Mouse (Mus musculus): ENCODE measurements around the gene B430305J03Rik. TPM values are rescaled to one million over a fixed set of nuclear protein-coding genes. Genes with fewer than 3 reads are reported as not detected.

Gene B430305J03Rik
- not detected in 2 replicates for polyA plus RNA-seq (2015; fragmentation: Nextera tagmentation; extraction: Ambion mirVana)

GRCm38 (mm10) chr3:61365779-61366373 is at the start of gene B430305J03Rik:
B430305J03Rik (minus strand) TSS chr3:61365951.
- H3K27me3 ChIP-seq (replicated peaks; ENCODE audit: control insufficient read depth, insufficient read depth, low read length), result no peaks in the 10 kb centered on the region
- H3K4me1 ChIP-seq (ENCODE audit: control insufficient read depth, insufficient read depth, low read depth, low read length), result peaks cover 16% of the 10 kb centered on the region
- ATAC-seq, result no peak
- H3K27ac ChIP-seq (ENCODE audit: low read depth, low read length), result peak within 1 kb of the TSS; percentile 92
- H3K9ac ChIP-seq (ENCODE audit: low read depth, low read length), result peak within 1 kb of the TSS; percentile 93
- no peaks in the 10 kb centered on the region for H3K9me3 ChIP-seq (ENCODE audit: control insufficient read depth, low read length)
- H3K4me2 ChIP-seq (ENCODE audit: low read length), result peak within 1 kb of the TSS; percentile 97
- 1% methylated on average over 10 of the region's 10 CpGs for WGBS
- H3K36me3 ChIP-seq (ENCODE audit: control insufficient read depth, insufficient read depth, low read length), result no peaks in the 10 kb centered on the region
- peak within 1 kb of the TSS; percentile 97 for H3K4me3 ChIP-seq (ENCODE audit: low read length)

DNA sequence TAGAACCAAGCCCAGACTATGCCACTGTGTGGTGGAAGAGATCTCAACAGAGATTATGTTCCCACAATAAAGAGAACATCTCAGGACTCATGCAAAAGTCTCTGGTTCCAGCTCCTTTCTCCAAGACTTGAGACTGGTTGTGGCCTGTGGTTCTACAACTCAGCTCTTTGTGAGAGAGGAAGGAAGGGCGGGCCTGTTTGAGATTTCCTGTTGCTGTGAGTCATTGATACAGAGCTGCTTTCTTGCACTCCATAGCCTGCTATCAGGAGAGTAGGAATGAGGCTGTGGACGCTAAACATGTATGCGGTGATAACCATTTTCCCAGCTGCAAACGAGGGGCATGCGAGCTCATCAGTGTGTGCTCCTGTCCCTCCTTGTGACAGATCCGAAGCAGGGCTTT is 43.9 kb upstream of the B430305J03Rik start:
- WGBS, result 90% methylated on average over 6 of the region's 6 CpGs
- no peaks in the 10 kb centered on the region for H3K36me3 ChIP-seq (ENCODE audit: control insufficient read depth, insufficient read depth, low read length)
- H3K9me3 ChIP-seq (ENCODE audit: control insufficient read depth, low read length), result no peaks in the 10 kb centered on the region

DNA sequence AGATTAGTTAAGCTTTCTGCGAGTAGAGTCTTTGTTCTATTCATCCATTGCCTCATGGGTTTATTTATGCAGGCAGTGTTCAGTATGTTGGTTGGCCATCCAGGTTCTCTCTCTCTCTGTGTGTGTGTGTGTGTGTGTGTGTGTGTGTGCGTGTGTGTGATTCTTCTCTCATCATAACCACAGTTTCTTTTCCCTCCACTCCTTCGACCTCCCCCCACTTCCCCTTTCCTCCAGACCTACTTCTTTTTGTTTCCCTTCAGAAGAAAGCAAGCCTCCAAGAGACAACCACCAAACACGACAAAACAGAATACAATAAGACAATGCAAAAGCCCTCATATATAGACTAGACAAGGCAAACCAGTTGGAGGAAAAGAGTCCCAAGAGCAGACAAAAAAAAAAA is 41.2 kb upstream of the B430305J03Rik start:
- no peak overlapping the region for H3K27ac ChIP-seq (ENCODE audit: low read depth, low read length)
- no peak overlapping the region for H3K4me2 ChIP-seq (ENCODE audit: low read length)
- H3K4me3 ChIP-seq (ENCODE audit: low read length), result no peak overlapping the region
- H3K9ac ChIP-seq (ENCODE audit: low read depth, low read length), result no peak overlapping the region
- H3K36me3 ChIP-seq (ENCODE audit: control insufficient read depth, insufficient read depth, low read length), result no peaks in the 10 kb centered on the region
- WGBS, result 77% methylated on average over 4 of the region's 4 CpGs
- H3K4me1 ChIP-seq (ENCODE audit: control insufficient read depth, insufficient read depth, low read depth, low read length), result no peaks in the 10 kb centered on the region
- no peak for ATAC-seq
- H3K9me3 ChIP-seq (ENCODE audit: control insufficient read depth, low read length), result no peaks in the 10 kb centered on the region
- no peaks in the 10 kb centered on the region for H3K27me3 ChIP-seq (replicated peaks; ENCODE audit: control insufficient read depth, insufficient read depth, low read length)

More for the DNA sequence above, 43.9 kb upstream of the B430305J03Rik start:
- H3K27ac ChIP-seq (ENCODE audit: low read depth, low read length), result no peak overlapping the region
- no peak overlapping the region for H3K4me2 ChIP-seq (ENCODE audit: low read length)
- no peak overlapping the region for H3K9ac ChIP-seq (ENCODE audit: low read depth, low read length)
- no peak overlapping the region for H3K4me3 ChIP-seq (ENCODE audit: low read length)
- no peaks in the 10 kb centered on the region for H3K4me1 ChIP-seq (ENCODE audit: control insufficient read depth, insufficient read depth, low read depth, low read length)
- no peak for ATAC-seq
- no peaks in the 10 kb centered on the region for H3K27me3 ChIP-seq (replicated peaks; ENCODE audit: control insufficient read depth, insufficient read depth, low read length)

GRCm38 (mm10) chr3:61400823-61401387 is 35.2 kb upstream of the B430305J03Rik start:
- Histone ChIP-seq H3K27me3 (replicated peaks; ENCODE audit: control insufficient read depth, insufficient read depth, low read length) (no peaks in the 10 kb centered on the region), H3K9ac (ENCODE audit: low read depth, low read length) (no peak overlapping the region), H3K4me3 (ENCODE audit: low read length) (no peak overlapping the region), H3K4me2 (ENCODE audit: low read length) (no peak overlapping the region), H3K36me3 (ENCODE audit: control insufficient read depth, insufficient read depth, low read length) (no peaks in the 10 kb centered on the region), H3K4me1 (ENCODE audit: control insufficient read depth, insufficient read depth, low read depth, low read length) (no peaks in the 10 kb centered on the region), H3K9me3 (ENCODE audit: control insufficient read depth, low read length) (no peaks in the 10 kb centered on the region), H3K27ac (ENCODE audit: low read depth, low read length) (no peak overlapping the region)
- WGBS, result 70% methylated on average over 1 of the region's 1 CpGs
- no peak for ATAC-seq

- WGBS, result 22% methylated on average over 2 of the region's 2 CpGs
- H3K27me3 ChIP-seq (replicated peaks; ENCODE audit: control insufficient read depth, insufficient read depth, low read length), result no peaks in the 10 kb centered on the region
- no peak overlapping the region for H3K4me2 ChIP-seq (ENCODE audit: low read length)
- no peaks in the 10 kb centered on the region for H3K36me3 ChIP-seq (ENCODE audit: control insufficient read depth, insufficient read depth, low read length)
- H3K9ac ChIP-seq (ENCODE audit: low read depth, low read length), result no peak overlapping the region
- no peak overlapping the region for H3K4me3 ChIP-seq (ENCODE audit: low read length)
- ATAC-seq, result no peak
- H3K27ac ChIP-seq (ENCODE audit: low read depth, low read length), result no peak overlapping the region
- no peaks in the 10 kb centered on the region for H3K9me3 ChIP-seq (ENCODE audit: control insufficient read depth, low read length)
- H3K4me1 ChIP-seq (ENCODE audit: control insufficient read depth, insufficient read depth, low read depth, low read length), result no peaks in the 10 kb centered on the region
Observed at GRCm38 (mm10) chr3:61396728-61397127, 31.0 kb upstream of the B430305J03Rik start.

GRCm38 (mm10) chr3:61395382-61395781 is 29.6 kb upstream of the B430305J03Rik start:
- Histone ChIP-seq H3K4me3 (ENCODE audit: low read length) (no peak overlapping the region), H3K36me3 (ENCODE audit: control insufficient read depth, insufficient read depth, low read length) (no peaks in the 10 kb centered on the region), H3K4me1 (ENCODE audit: control insufficient read depth, insufficient read depth, low read depth, low read length) (no peaks in the 10 kb centered on the region), H3K9ac (ENCODE audit: low read depth, low read length) (no peak overlapping the region), H3K27me3 (replicated peaks; ENCODE audit: control insufficient read depth, insufficient read depth, low read length) (no peaks in the 10 kb centered on the region), H3K27ac (ENCODE audit: low read depth, low read length) (no peak overlapping the region), H3K9me3 (ENCODE audit: control insufficient read depth, low read length) (no peaks in the 10 kb centered on the region), H3K4me2 (ENCODE audit: low read length) (no peak overlapping the region)
- ATAC-seq, result no peak
- 88% methylated on average over 3 of the region's 3 CpGs for WGBS

GRCm38 (mm10) chr3:61393520-61393919 is 27.8 kb upstream of the B430305J03Rik start:
- no peaks in the 10 kb centered on the region for H3K4me1 ChIP-seq (ENCODE audit: control insufficient read depth, insufficient read depth, low read depth, low read length)
- ATAC-seq, result no peak
- WGBS, result 64% methylated on average over 3 of the region's 3 CpGs

DNA sequence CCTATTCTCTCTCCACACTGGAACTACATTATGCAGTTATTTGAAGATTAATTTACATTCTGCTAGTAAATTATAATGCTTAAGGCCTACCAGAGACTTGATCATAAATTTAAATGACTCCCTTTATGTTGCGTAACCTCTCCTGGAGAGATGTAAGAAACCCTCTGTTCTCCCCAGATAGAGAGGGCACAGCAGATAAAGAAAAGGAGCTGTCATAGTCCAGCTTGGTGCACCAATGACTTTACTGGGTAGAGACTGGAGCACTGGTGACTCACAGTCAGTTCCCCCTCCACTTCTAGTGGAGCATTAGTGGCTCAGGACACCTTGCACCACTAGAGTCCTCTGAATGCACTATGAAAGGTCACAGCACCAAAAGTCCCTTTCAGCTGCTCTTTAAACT is 27.1 kb upstream of the B430305J03Rik start:
- WGBS, result 78% methylated on average over 1 of the region's 1 CpGs
- ATAC-seq, result no peak
- no peak overlapping the region for H3K27ac ChIP-seq (ENCODE audit: low read depth, low read length)
- no peaks in the 10 kb centered on the region for H3K4me1 ChIP-seq (ENCODE audit: control insufficient read depth, insufficient read depth, low read depth, low read length)
- no peak overlapping the region for H3K4me2 ChIP-seq (ENCODE audit: low read length)
- H3K36me3 ChIP-seq (ENCODE audit: control insufficient read depth, insufficient read depth, low read length), result no peaks in the 10 kb centered on the region
- no peak overlapping the region for H3K4me3 ChIP-seq (ENCODE audit: low read length)
- H3K9me3 ChIP-seq (ENCODE audit: control insufficient read depth, low read length), result no peaks in the 10 kb centered on the region
- H3K27me3 ChIP-seq (replicated peaks; ENCODE audit: control insufficient read depth, insufficient read depth, low read length), result no peaks in the 10 kb centered on the region
- no peak overlapping the region for H3K9ac ChIP-seq (ENCODE audit: low read depth, low read length)

More at GRCm38 (mm10) chr3:61393520-61393919, 27.8 kb upstream of the B430305J03Rik start:
- H3K4me3 ChIP-seq (ENCODE audit: low read length), result no peak overlapping the region
- H3K27me3 ChIP-seq (replicated peaks; ENCODE audit: control insufficient read depth, insufficient read depth, low read length), result no peaks in the 10 kb centered on the region
- H3K9ac ChIP-seq (ENCODE audit: low read depth, low read length), result no peak overlapping the region
- H3K36me3 ChIP-seq (ENCODE audit: control insufficient read depth, insufficient read depth, low read length), result no peaks in the 10 kb centered on the region
- H3K4me2 ChIP-seq (ENCODE audit: low read length), result no peak overlapping the region
- H3K27ac ChIP-seq (ENCODE audit: low read depth, low read length), result no peak overlapping the region
- H3K9me3 ChIP-seq (ENCODE audit: control insufficient read depth, low read length), result no peaks in the 10 kb centered on the region

- no peak overlapping the region for H3K4me3 ChIP-seq (ENCODE audit: low read length)
- H3K27me3 ChIP-seq (replicated peaks; ENCODE audit: control insufficient read depth, insufficient read depth, low read length), result no peaks in the 10 kb centered on the region
- ATAC-seq, result no peak
- no peak overlapping the region for H3K4me2 ChIP-seq (ENCODE audit: low read length)
- H3K36me3 ChIP-seq (ENCODE audit: control insufficient read depth, insufficient read depth, low read length), result no peaks in the 10 kb centered on the region
- H3K9ac ChIP-seq (ENCODE audit: low read depth, low read length), result no peak overlapping the region
- no peak overlapping the region for H3K27ac ChIP-seq (ENCODE audit: low read depth, low read length)
- no peaks in the 10 kb centered on the region for H3K4me1 ChIP-seq (ENCODE audit: control insufficient read depth, insufficient read depth, low read depth, low read length)
- no peaks in the 10 kb centered on the region for H3K9me3 ChIP-seq (ENCODE audit: control insufficient read depth, low read length)
- 79% methylated on average over 4 of the region's 4 CpGs for WGBS
Observed at GRCm38 (mm10) chr3:61391564-61391963, 25.8 kb upstream of the B430305J03Rik start.
